Mouse (Mus musculus): ENCODE data around the gene Phf3. TPM values are rescaled to one million over a fixed set of nuclear protein-coding genes. Genes with fewer than 3 reads are reported as not detected.

Gene Phf3
- polyA plus RNA-seq, 1 experiment from 2014 or later: 50.5 TPM

- ATAC-seq (ENCODE audit: low FRiP score): no peak
- H3K9ac ChIP-seq: no peak overlapping the region
- peaks cover 76% of the 10 kb centered on the region for H3K36me3 ChIP-seq
- H3K27ac ChIP-seq: no peak overlapping the region
- 87% methylated on average over 10 of the region's 10 CpGs for WGBS
- no peak overlapping the region for H3K4me3 ChIP-seq
- no peak overlapping the region for H3K4me2 ChIP-seq (replicated peaks)
- no peaks in the 10 kb centered on the region for H3K9me3 ChIP-seq (replicated peaks)
- H3K4me1 ChIP-seq: no peaks in the 10 kb centered on the region
- H3K27me3 ChIP-seq: no peaks in the 10 kb centered on the region
These were observed 65.5 kb downstream of the Phf3 start for GRCm38 (mm10) chr1:30808101-30808699.

DNA sequence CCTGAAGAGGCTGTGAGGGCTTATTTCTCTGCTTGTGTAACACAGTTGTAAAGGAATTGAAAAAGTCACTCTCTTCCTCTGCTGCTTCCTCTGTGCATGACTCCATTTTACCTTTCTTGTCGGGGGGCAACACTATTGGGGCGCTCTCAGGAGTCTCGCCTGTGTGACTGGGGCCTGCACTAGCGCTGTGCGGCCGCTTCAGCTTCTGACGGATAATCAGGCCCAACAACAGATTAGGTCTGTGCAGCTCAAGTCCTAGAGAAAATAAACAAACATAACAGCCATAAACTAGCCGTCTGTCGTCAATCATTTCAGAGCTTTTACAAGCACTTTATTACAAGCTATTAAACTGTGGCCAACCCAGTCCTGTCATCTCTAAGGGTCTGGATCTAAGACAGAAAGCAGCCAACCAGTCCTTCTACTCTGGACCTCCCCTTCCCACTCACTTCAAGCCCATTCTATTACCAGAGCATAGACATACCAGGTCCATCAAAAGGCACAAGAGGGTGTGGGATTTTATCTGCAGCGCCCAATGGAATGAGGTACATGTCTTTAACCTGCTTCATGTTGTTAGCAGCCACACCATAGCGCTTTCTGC lies 67.9 kb downstream of the Phf3 start:
- H3K27ac ChIP-seq: no peak overlapping the region
- no peaks in the 10 kb centered on the region for H3K4me1 ChIP-seq
- 97% methylated on average over 11 of the region's 11 CpGs for WGBS
- ATAC-seq (ENCODE audit: low FRiP score): no peak
- no peak overlapping the region for H3K4me3 ChIP-seq
- H3K36me3 ChIP-seq: peaks cover 58% of the 10 kb centered on the region
- no peak overlapping the region for H3K4me2 ChIP-seq (replicated peaks)
- H3K27me3 ChIP-seq: no peaks in the 10 kb centered on the region
- no peaks in the 10 kb centered on the region for H3K9me3 ChIP-seq (replicated peaks)
- no peak overlapping the region for H3K9ac ChIP-seq

GRCm38 (mm10) chr1:30804919-30805318 lies 68.8 kb downstream of the Phf3 start:
- WGBS: 76% methylated on average over 7 of the region's 7 CpGs
- no peak for ATAC-seq (ENCODE audit: low FRiP score)
- Histone ChIP-seq H3K9ac (no peak overlapping the region), H3K4me1 (no peaks in the 10 kb centered on the region), H3K9me3 (replicated peaks) (no peaks in the 10 kb centered on the region), H3K27me3 (no peaks in the 10 kb centered on the region), H3K4me2 (replicated peaks) (no peak overlapping the region), H3K27ac (no peak overlapping the region), H3K4me3 (no peak overlapping the region), H3K36me3 (peaks cover 49% of the 10 kb centered on the region)

- H3K4me2 ChIP-seq (replicated peaks): no peak overlapping the region
- H3K36me3 ChIP-seq: peaks cover 30% of the 10 kb centered on the region
- no peaks in the 10 kb centered on the region for H3K4me1 ChIP-seq
- H3K27ac ChIP-seq: no peak overlapping the region
- no peak for ATAC-seq (ENCODE audit: low FRiP score)
- H3K4me3 ChIP-seq: no peak overlapping the region
- H3K27me3 ChIP-seq: no peaks in the 10 kb centered on the region
- no peaks in the 10 kb centered on the region for H3K9me3 ChIP-seq (replicated peaks)
- no peak overlapping the region for H3K9ac ChIP-seq
- WGBS: 93% methylated on average over 8 of the region's 8 CpGs
These were observed 71.8 kb downstream of the Phf3 start for GRCm38 (mm10) chr1:30801911-30802310.

DNA sequence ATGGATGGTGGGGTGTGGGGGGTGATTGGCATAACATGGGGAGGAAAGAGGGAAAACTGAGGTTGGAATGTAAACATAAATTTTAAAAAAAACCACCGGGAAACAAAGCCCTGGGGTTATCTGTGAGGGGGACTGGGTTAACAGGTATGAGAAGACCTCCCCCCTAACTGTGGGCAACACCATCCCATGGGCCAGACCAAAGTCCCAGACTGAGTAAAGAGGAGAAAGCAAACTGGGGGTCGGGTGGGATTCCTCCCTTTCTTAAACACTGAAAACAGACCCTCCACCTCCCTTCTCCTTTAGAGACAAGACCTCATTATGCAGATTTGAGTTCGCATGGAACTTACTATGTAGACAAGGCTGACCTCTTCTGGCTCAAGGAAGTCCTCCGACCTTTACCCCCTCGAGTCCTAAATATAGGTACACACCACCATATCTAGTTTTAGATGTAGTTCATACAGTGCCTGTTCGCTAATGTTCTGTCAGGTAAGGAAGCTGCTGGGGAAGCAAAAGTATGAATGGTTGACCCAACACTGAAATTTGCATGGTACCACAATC lies 74.4 kb downstream of the Phf3 start:
- Histone ChIP-seq H3K9ac (no peak overlapping the region), H3K27ac (no peak overlapping the region), H3K4me1 (no peaks in the 10 kb centered on the region), H3K27me3 (no peaks in the 10 kb centered on the region), H3K4me3 (no peak overlapping the region), H3K4me2 (replicated peaks) (no peak overlapping the region), H3K36me3 (peaks cover 11% of the 10 kb centered on the region), H3K9me3 (replicated peaks) (no peaks in the 10 kb centered on the region)
- 79% methylated on average over 6 of the region's 6 CpGs for WGBS
- ATAC-seq (ENCODE audit: low FRiP score): no peak

GRCm38 (mm10) chr1:30794606-30795005 lies 79.1 kb downstream of the Phf3 start:
- no peaks in the 10 kb centered on the region for H3K36me3 ChIP-seq
- H3K27ac ChIP-seq: no peak overlapping the region
- H3K4me2 ChIP-seq (replicated peaks): no peak overlapping the region
- no peak overlapping the region for H3K4me3 ChIP-seq
- H3K27me3 ChIP-seq: no peaks in the 10 kb centered on the region
- no peak for ATAC-seq (ENCODE audit: low FRiP score)
- H3K9me3 ChIP-seq (replicated peaks): no peaks in the 10 kb centered on the region
- H3K4me1 ChIP-seq: no peaks in the 10 kb centered on the region
- no peak overlapping the region for H3K9ac ChIP-seq
- 84% methylated on average over 5 of the region's 5 CpGs for WGBS

DNA sequence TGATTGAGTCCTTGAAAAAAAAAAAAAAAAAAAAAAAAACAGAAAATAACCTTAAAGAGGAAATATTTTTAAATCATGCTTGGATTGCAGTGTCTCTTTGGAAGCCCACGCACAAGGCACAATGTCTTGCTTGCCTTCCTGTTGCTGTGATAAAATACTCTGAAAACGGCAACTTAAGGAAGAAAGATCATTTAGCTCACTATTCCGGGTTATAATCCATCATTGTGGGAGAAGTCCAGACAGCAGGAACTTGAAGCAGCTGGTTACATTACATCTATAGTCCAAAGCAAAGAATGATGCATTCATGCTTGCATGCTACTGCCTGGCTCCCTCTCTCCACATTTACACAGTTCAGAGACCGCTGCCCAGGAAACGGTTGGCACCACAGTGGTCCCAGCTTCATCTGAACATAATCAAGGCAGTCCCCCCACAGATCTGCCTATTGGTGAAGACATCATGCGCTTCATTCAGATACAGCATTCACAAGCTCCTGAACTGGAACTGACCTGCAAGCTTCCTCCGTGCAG lies 80.3 kb downstream of the Phf3 start:
- Histone ChIP-seq H3K9me3 (replicated peaks) (no peaks in the 10 kb centered on the region), H3K9ac (no peak overlapping the region), H3K27me3 (no peaks in the 10 kb centered on the region), H3K4me2 (replicated peaks) (no peak overlapping the region), H3K4me1 (no peaks in the 10 kb centered on the region), H3K4me3 (no peak overlapping the region), H3K27ac (no peak overlapping the region), H3K36me3 (no peaks in the 10 kb centered on the region)
- no peak for ATAC-seq (ENCODE audit: low FRiP score)
- WGBS: 84% methylated on average over 7 of the region's 7 CpGs

GRCm38 (mm10) chr1:30792935-30793334 lies 80.8 kb downstream of the Phf3 start:
- no peak overlapping the region for H3K4me3 ChIP-seq
- 70% methylated on average over 5 of the region's 5 CpGs for WGBS
- no peak overlapping the region for H3K4me2 ChIP-seq (replicated peaks)
- ATAC-seq (ENCODE audit: low FRiP score): no peak
- H3K27me3 ChIP-seq: no peaks in the 10 kb centered on the region
- H3K36me3 ChIP-seq: no peaks in the 10 kb centered on the region
- no peak overlapping the region for H3K9ac ChIP-seq
- no peak overlapping the region for H3K27ac ChIP-seq
- H3K9me3 ChIP-seq (replicated peaks): no peaks in the 10 kb centered on the region
- no peaks in the 10 kb centered on the region for H3K4me1 ChIP-seq

GRCm38 (mm10) chr1:30790220-30790619 lies 83.5 kb downstream of the Phf3 start:
- Histone ChIP-seq H3K36me3 (no peaks in the 10 kb centered on the region), H3K4me3 (no peak overlapping the region), H3K27ac (no peak overlapping the region), H3K4me1 (no peaks in the 10 kb centered on the region), H3K27me3 (no peaks in the 10 kb centered on the region), H3K9me3 (replicated peaks) (no peaks in the 10 kb centered on the region), H3K4me2 (replicated peaks) (no peak overlapping the region), H3K9ac (no peak overlapping the region)
- ATAC-seq (ENCODE audit: low FRiP score): no peak
- WGBS: 91% methylated on average over 1 of the region's 1 CpGs

- H3K4me1 ChIP-seq: no peaks in the 10 kb centered on the region
- H3K4me3 ChIP-seq: no peak overlapping the region
- no peak overlapping the region for H3K27ac ChIP-seq
- WGBS: 88% methylated on average over 1 of the region's 1 CpGs
- H3K36me3 ChIP-seq: no peaks in the 10 kb centered on the region
- no peak overlapping the region for H3K9ac ChIP-seq
- no peak for ATAC-seq (ENCODE audit: low FRiP score)
- no peak overlapping the region for H3K4me2 ChIP-seq (replicated peaks)
- H3K9me3 ChIP-seq (replicated peaks): no peaks in the 10 kb centered on the region
- no peaks in the 10 kb centered on the region for H3K27me3 ChIP-seq
These were observed 84.0 kb downstream of the Phf3 start for GRCm38 (mm10) chr1:30789689-30790088.

- Histone ChIP-seq H3K4me2 (replicated peaks) (no peak overlapping the region), H3K4me3 (no peak overlapping the region), H3K9ac (no peak overlapping the region), H3K27ac (no peak overlapping the region), H3K9me3 (replicated peaks) (no peaks in the 10 kb centered on the region), H3K4me1 (no peaks in the 10 kb centered on the region), H3K36me3 (no peaks in the 10 kb centered on the region), H3K27me3 (no peaks in the 10 kb centered on the region)
- ATAC-seq (ENCODE audit: low FRiP score): no peak
- WGBS: 70% methylated on average over 2 of the region's 2 CpGs
These were observed 84.7 kb downstream of the Phf3 start for GRCm38 (mm10) chr1:30789001-30789400.

DNA sequence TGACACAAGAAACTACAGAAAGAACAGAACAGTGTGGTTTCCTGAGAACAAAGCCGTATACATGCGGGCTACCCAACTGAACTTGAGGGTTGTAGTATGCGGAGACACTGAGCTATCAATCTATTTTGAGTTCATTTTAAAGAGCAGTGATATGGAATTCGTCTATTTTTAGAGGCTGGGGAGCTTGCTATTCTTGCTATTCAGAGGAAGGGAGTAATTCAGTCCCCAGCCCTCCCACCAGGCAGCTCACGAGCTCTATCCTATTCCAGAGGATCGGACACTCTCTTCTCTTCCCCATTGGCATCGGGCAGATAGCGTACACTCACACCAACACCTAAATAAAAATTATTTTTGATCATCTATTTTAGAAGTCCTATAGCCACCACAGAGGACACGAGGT lies 87.1 kb downstream of the Phf3 start:
- Histone ChIP-seq H3K4me3 (no peak overlapping the region), H3K9ac (no peak overlapping the region), H3K4me2 (replicated peaks) (no peak overlapping the region), H3K4me1 (no peaks in the 10 kb centered on the region), H3K27me3 (no peaks in the 10 kb centered on the region), H3K36me3 (no peaks in the 10 kb centered on the region), H3K9me3 (replicated peaks) (no peaks in the 10 kb centered on the region), H3K27ac (no peak overlapping the region)
- no peak for ATAC-seq (ENCODE audit: low FRiP score)
- 93% methylated on average over 9 of the region's 9 CpGs for WGBS

- no peak overlapping the region for H3K27ac ChIP-seq
- no peak overlapping the region for H3K4me3 ChIP-seq
- no peak for ATAC-seq (ENCODE audit: low FRiP score)
- 81% methylated on average over 6 of the region's 6 CpGs for WGBS
- no peaks in the 10 kb centered on the region for H3K4me1 ChIP-seq
- no peak overlapping the region for H3K9ac ChIP-seq
- no peaks in the 10 kb centered on the region for H3K36me3 ChIP-seq
- no peaks in the 10 kb centered on the region for H3K27me3 ChIP-seq
- no peak overlapping the region for H3K4me2 ChIP-seq (replicated peaks)
- H3K9me3 ChIP-seq (replicated peaks): no peaks in the 10 kb centered on the region
These were observed 90.0 kb downstream of the Phf3 start for GRCm38 (mm10) chr1:30783741-30784140.

All from hindbrain, embryonic 12.5 days (tissue).